Mouse (Mus musculus): ENCODE results near the gene Ndst2. TPM values are rescaled to one million over a fixed set of nuclear protein-coding genes. Genes with fewer than 3 reads are reported as not detected.
"Not testable (repeated sequence)": the region's sequence is repeated elsewhere in the genome, so short reads cannot be mapped to it uniquely, and the experiment has no call there.

The Ndst2 gene
- total RNA-seq, 2 experiments from 2014 or later = 10.6 to 10.8 TPM

- intact Hi-C loops (cut with DNase I) = no loop called here
- no peak for DNase-seq
Observed at GRCm38 (mm10) chr14:20741301-20741700, 6.9 kb upstream of the Ndst2 start.

DNA sequence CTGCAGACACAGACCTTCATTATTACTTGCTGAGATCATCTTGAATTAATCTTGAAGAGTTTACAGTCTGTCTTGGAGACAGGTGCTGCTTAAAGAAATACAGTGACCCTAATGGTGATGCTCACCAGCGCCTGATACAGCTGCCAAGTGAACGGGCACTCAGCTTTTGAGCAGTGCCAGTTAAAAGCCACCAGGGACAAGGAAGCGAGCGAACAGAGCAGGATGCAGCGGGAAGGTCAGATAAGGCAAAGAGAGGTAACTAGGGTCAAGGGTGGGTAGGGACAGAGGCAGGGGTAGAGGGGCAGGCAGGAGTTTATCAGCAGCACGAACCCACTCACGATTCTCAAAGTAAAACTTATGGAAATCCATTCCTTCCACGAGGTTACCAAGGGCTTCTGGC lies 4.1 kb upstream of the Ndst2 start:
- no peak for DNase-seq
- intact Hi-C loops (cut with DNase I) = loop anchor here (2.0 kb wide), 1 partner anchor 18 kb away; no protein-coding TSS in a partner anchor

- peak; percentile 58 to 61 for DNase-seq
- intact Hi-C loops (cut with DNase I) = loop anchor here (2.0 kb wide), 1 partner anchor 57 kb away; the partner anchor contains the start of gene Camk2g
Observed at GRCm38 (mm10) chr14:20737306-20737705, 2.9 kb upstream of the Ndst2 start.

GRCm38 (mm10) chr14:20735892-20736390 lies 1.6 kb upstream of the Ndst2 start:
- intact Hi-C loops (cut with DNase I) = loop anchor here (2.0 kb wide), 1 partner anchor 59 kb away; the partner anchor contains the start of gene Camk2g

GRCm38 (mm10) chr14:20735052-20735451 lies 690 bp upstream of the Ndst2 start:
- intact Hi-C loops (cut with DNase I) = no loop called here
- no peak for DNase-seq

More at GRCm38 (mm10) chr14:20735892-20736390, 1.6 kb upstream of the Ndst2 start:
- no peak for DNase-seq

DNA sequence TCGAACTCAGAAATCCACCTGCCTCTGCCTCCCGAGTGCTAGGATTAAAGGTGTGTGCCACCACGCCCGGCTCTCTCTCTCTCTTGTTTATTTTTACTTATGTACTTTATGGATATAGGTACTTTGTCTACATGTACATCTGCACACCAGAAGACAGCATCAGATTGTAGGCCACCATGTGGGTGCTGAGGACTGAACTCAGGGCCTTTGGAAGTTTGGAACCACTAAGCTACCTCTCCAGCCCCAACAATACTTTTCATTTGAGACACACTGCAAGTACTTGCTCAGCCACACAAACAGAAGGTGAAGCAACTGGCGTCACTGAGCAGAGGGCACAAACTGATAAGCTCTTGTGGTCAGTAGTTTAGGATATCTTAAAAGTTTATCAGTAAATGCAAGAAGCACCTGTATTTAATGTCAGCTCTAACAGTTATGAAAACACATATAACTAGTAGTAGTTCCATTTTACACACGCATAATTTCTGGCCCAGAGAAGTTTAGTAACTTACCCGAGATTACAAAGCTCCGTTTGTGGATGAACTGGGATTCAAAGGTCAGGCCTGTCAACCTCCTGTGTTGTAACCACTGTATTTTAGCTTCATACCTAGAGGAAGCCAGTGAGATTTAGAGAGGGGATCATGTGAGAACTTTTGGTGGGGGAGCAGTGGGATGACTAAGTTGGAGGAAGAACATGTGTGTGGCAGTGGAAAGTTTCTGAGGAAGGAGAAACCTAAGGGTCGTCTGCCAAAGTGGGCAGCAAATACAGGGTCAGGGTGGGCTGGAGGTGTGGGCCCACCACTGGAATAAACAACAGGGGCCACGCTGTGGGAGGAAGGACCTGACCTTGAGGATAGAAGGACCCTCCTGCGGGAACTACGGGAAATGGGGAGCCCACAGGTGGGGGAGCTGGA lies 1.1 kb downstream of the Ndst2 start:
- no peak for DNase-seq
- intact Hi-C loops (cut with DNase I) = no loop called here

GRCm38 (mm10) chr14:20730853-20731602 lies 3.3 kb downstream of the Ndst2 start:
- no peak for DNase-seq
- intact Hi-C loops (cut with DNase I) = no loop called here

DNA sequence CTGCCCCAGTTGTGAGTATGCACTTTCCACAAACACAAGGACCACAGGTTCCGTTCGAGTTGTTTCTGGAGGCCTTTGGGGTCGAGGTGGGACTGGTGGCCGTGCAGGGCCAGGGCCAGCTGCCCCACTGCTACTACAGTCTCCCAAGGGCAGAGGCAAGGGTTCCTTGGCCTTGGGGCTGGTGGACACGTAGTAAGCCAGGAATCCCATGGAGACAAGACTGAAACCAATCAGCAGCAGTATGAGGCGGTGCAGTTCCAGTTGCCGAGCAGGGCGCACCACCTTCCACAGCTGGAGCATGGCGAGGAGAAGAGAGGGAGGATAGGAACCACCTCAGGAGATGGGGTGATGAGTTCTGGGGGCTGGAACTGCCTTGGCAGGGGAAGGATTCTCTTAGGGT lies 4.5 kb downstream of the Ndst2 start:
- intact Hi-C loops (cut with DNase I) = no loop called here
- DNase-seq = no peak

DNA sequence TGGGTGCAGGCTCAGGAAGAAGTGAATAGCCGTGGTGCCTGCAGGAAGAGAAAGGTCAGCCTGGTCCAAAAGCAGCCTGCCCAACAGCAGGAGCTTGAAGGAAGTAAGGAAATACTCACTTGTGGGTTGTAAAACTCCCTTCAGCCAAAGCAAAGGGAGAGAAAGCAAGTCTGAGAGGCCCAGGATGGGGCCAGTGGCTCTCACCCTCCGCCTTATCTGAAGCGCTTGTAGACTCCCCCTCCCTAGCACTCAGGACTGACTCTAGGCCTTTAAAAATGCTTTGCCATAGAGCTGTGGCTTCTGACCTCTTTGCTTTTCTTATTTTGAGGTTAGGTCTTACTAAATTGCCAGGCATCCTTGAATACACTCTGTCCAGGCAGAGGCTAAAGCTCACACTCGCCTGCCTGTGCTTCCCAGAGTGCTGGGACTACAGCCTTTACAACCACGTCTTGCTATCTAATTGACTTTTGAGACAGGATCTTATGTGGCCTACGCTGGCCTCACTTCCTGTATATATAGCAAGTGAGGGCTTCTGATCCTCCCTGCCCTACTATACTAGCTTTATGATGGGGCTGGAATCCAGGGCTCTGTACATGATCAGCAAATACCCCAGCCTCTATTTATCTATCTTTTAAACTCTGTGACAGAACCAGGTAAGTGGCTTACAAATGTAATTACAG lies 8.6 kb downstream of the Ndst2 start:
- DNase-seq = no peak
- intact Hi-C loops (cut with DNase I) = no loop called here

- intact Hi-C loops (cut with DNase I) = no loop called here
Observed at GRCm38 (mm10) chr14:20724043-20724442, 10.3 kb downstream of the Ndst2 start.

GRCm38 (mm10) chr14:20723006-20723405 lies 11.4 kb downstream of the Ndst2 start:
- DNase-seq = no peak
- intact Hi-C loops (cut with DNase I) = no loop called here

More at GRCm38 (mm10) chr14:20724043-20724442, 10.3 kb downstream of the Ndst2 start:
- DNase-seq = peak; percentile 73 to 76

DNA sequence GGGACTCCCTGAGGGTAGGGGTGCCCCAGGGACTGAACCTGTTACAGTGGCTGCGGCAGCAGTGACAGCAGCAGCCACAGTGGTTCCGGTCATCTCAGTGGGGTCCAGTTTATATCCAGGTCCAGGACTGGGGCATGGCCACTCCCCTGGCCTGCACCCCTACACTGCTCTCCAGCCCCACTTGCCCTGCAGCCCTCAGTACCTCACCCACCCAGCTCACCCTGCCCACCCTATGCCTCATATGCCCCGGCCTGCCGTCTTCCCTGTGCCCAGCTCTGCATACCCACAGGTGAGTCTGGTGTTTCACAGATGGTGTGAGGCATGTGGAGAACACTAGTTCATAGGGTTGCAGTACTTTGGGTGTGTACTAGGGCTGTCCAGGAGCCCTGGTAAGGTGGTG lies 13.0 kb downstream of the Ndst2 start:
- intact Hi-C loops (cut with DNase I) = no loop called here
- no peak for DNase-seq

- intact Hi-C loops (cut with DNase I) = no loop called here
- DNase-seq = no peak
Observed at GRCm38 (mm10) chr14:20719767-20720166, 14.6 kb downstream of the Ndst2 start.

DNA sequence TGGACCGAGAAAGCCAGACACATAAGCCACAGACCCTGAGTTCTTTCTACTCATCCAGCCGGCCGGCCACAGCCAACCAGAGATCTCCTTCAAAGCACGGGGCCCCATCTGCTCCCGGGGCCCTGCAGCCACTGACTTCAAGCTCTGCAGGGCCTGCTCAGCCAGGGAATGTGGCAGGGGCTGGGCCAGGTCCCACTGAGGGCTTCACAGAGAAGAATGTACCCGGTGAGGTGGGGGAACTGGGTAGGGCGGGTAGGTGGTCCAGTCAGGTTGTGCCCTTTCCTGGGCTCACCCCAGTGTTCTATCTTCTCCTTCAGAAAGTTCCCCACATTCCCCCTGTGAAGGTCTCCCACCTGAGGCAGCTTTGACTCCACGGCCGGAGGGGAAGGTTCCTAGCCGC lies 15.9 kb downstream of the Ndst2 start:
- DNase-seq = no peak
- intact Hi-C loops (cut with DNase I) = no loop called here

- no peak for DNase-seq
Observed at GRCm38 (mm10) chr14:20713832-20714231, 20.5 kb downstream of the Ndst2 start.

DNA sequence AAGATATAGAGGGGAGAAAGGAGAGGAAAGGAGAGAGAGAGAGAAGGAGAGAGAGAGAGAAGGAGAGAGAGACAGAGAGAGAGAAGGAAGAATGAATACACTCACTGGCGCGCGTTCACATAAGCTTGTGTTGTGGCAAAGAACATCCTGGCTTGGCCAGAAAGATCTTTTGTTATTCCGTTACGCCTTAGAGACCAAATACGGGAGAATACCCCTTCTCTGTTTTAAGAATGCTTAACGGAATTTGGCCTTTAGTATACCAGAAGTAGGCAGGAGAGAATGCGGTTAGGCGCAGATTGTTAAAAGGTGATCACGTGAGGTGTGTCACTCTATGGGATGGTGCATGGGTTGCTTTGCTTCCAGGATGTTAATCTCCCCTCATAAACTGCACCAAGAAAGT lies 26.1 kb downstream of the Ndst2 start:
- no peak for DNase-seq
- intact Hi-C loops (cut with DNase I) = no loop called here

More at GRCm38 (mm10) chr14:20713832-20714231, 20.5 kb downstream of the Ndst2 start:
- intact Hi-C loops (cut with DNase I) = no loop called here

- DNase-seq = peak; percentile 87 to 94
- intact Hi-C loops (cut with DNase I) = no loop called here
Observed at GRCm38 (mm10) chr14:20707201-20708190, 26.9 kb downstream of the Ndst2 start, which contains the start of gene Zswim8. Gene Zswim8 (plus strand): TSS chr14:20707552.

- intact Hi-C loops (cut with DNase I); DNase-seq: not testable (repeated sequence)
Observed at GRCm38 (mm10) chr14:20703461-20703860, 30.9 kb downstream of the Ndst2 start.

DNA sequence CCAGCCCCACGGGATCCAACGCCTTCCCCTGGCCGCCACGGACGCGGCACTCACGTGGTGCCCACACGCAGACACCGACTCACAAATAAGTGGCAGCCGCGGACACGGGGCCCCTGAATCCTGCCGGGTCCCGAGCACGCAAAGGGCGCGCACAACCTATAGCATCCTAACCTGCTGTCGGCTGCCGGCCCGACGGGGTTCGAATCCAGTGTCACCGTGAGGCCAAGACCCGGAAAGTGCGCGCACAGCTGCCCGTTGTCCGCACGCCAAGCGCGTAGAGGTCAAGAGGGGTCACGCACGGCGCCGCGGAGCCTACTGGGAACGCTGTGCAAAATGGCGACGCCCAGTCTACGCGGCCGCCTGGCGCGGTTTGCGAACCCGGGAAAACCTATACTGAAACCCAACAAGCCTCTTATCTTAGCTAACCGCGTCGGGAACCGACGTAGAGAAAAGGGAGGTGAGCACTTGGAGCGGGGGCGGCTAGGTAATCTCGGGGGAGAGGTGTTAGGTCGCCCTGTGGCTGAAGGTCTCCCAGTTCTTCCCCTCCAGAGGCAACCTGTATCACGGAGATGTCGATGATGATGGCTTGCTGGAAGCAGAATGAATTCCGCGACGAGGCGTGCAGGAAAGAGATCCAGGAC lies 31.5 kb downstream of the Ndst2 start, which contains the start of gene Chchd1:
Gene Chchd1, plus strand, starts transcription at position 266 of the 641 bp plus-strand sequence.
- peak; percentile 95 for DNase-seq
- intact Hi-C loops (cut with DNase I) = no loop called here

Measured in heart, postnatal 36 days (tissue).